8 mouse cellular contexts compared by ENCODE assay signal in genomic region chr6:115538645-115539429, GRCm38 (mm10). TPM values are rescaled to one million over a fixed set of nuclear protein-coding genes. Genes with fewer than 3 reads are reported as not detected.
DNase-seq lines count a peak whose midpoint lies in the region; ATAC-seq lines count a peak whose summit lies in the region.

No protein-coding gene starts in this region.

- peak overlapping the region; percentile 71 for H3K9ac ChIP-seq in hindbrain, embryonic 11.5 days (ENCODE audit: low read depth, low read length)
- peak overlapping the region; percentile 68 for H3K9ac ChIP-seq in lung, embryonic 16.5 days (ENCODE audit: low read length)

- H3K4me2 ChIP-seq in hindbrain, embryonic 11.5 days (replicated peaks; ENCODE audit: low read depth, low read length): peak overlapping the region; percentile 43
- H3K4me2 ChIP-seq in lung, embryonic 16.5 days (ENCODE audit: low read depth, low read length): peak overlapping the region; percentile 48

- H3K27me3 ChIP-seq in hindbrain, embryonic 11.5 days (ENCODE audit: control insufficient read depth, insufficient read depth, low read length): no peaks in the 10 kb centered on the region
- no peaks in the 10 kb centered on the region for H3K27me3 ChIP-seq in lung, embryonic 16.5 days (ENCODE audit: control insufficient read depth, insufficient read depth, low read depth, low read length)

- peak; percentile 86 for ATAC-seq in hindbrain, embryonic 11.5 days (ENCODE audit: low FRiP score)
- ATAC-seq in lung, embryonic 16.5 days (ENCODE audit: low read depth): peak; percentile 82

- H3K4me3 ChIP-seq in hindbrain, embryonic 11.5 days (ENCODE audit: low read depth, low read length): peak overlapping the region; percentile 19; the same call in 1 of the 2 replicates
- 0 out of 2 replicates have a peak overlapping the region, but pooled peaks have one; percentile 16 for H3K4me3 ChIP-seq in lung, embryonic 16.5 days (ENCODE audit: low read length)

- WGBS in hindbrain, embryonic 11.5 days: 22% methylated on average over 26 of the region's 26 CpGs
- WGBS in lung, embryonic 16.5 days: 19% methylated on average over 26 of the region's 26 CpGs

- no peak overlapping the region for H3K27ac ChIP-seq in hindbrain, embryonic 11.5 days (ENCODE audit: low read depth, low read length)
- H3K27ac ChIP-seq in lung, embryonic 16.5 days (ENCODE audit: low read length): no peak overlapping the region

- no peaks in the 10 kb centered on the region for H3K36me3 ChIP-seq in hindbrain, embryonic 11.5 days (ENCODE audit: control insufficient read depth, insufficient read depth, low read length)
- H3K36me3 ChIP-seq in lung, embryonic 16.5 days (ENCODE audit: control insufficient read depth, insufficient read depth, low read length): no peaks in the 10 kb centered on the region

- no peaks in the 10 kb centered on the region for H3K9me3 ChIP-seq in hindbrain, embryonic 11.5 days (ENCODE audit: control insufficient read depth, low read length)
- no peaks in the 10 kb centered on the region for H3K9me3 ChIP-seq in lung, embryonic 16.5 days (ENCODE audit: control insufficient read depth, low read length)

- peak; percentile 82 for DNase-seq in MN1 (ENCODE audit: low spot score)
- DNase-seq in cerebellum, adult 8-10 months: peak; percentile 86
- peak; percentile 67 to 87 for DNase-seq in frontal cortex, adult 2 months (ENCODE audit: extremely low spot score in 1 of 2, low spot score in 1 of 2)
- DNase-seq in hindbrain, embryonic 11.5 days (ENCODE audit: low spot score): peak; percentile 92
- peak; percentile 67 for DNase-seq in layer of hippocampus, adult 9-11 months
- peak; percentile 82 for DNase-seq in ovary, postnatal 14 days (ENCODE audit: low spot score)
- DNase-seq in thymus, postnatal 10 days (ENCODE audit: low spot score in 2 of 2): peak; percentile 70 to 83

- no peaks in the 10 kb centered on the region for H3K4me1 ChIP-seq in hindbrain, embryonic 11.5 days (replicated peaks; ENCODE audit: control insufficient read depth, insufficient read depth, low read length)
- H3K4me1 ChIP-seq in lung, embryonic 16.5 days (replicated peaks; ENCODE audit: control insufficient read depth, insufficient read depth, low read length): peaks cover 12% of the 10 kb centered on the region

RNA-seq across cellular contexts. Expression of gene Tsen2, which starts 5.6 kb away (rescaled TPM):
- polyA plus RNA-seq in frontal cortex, adult 2 months (2012; rRNA removed): 26.9 and 27.1 TPM in 2 replicates
- polyA plus RNA-seq in hindbrain, embryonic 11.5 days (2014; fragmentation: Nextera tagmentation; extraction: Ambion mirVana): 29.7 and 30.6 TPM in 2 replicates
- polyA plus RNA-seq in lung, embryonic 16.5 days (2015; fragmentation: Nextera tagmentation; extraction: Ambion mirVana): 23.9 and 24.8 TPM in 2 replicates

RNA-seq across cellular contexts. Expression of gene Mkrn2os, which starts 53.5 kb away (rescaled TPM):
- polyA plus RNA-seq in frontal cortex, adult 2 months (2012; rRNA removed): 0.06 and 0.18 TPM in 2 replicates
- polyA plus RNA-seq in hindbrain, embryonic 11.5 days (2014; fragmentation: Nextera tagmentation; extraction: Ambion mirVana): 0.11 and 0.18 TPM in 2 replicates
- 0.58 and 0.63 TPM in 2 replicates for polyA plus RNA-seq in lung, embryonic 16.5 days (2015; fragmentation: Nextera tagmentation; extraction: Ambion mirVana)
